In the genomic region with DNA sequence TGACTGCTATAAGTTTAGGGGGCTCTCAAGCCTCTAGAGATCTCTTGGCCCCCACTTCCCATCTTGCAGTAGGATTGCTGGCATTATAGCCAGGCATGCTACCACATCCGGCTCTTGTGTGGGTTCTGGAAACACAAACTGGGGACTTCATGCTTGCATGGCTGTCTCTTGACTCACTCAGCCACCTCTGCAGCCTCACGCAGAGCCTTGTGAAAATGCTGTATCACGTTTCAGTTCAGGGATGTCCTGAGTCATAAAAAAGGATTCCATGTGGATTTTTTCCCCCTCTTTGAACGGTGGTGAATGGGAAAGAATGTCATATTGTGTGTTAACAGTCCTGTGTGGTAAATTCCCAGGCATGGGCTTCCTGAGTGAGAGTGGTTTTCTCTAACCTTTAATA, we compare ENCODE assay signal across 32 mouse cellular contexts. TPM values are rescaled to one million over a fixed set of nuclear protein-coding genes. Genes with fewer than 3 reads are reported as not detected.
DNase-seq lines count a peak whose midpoint lies in the region; ATAC-seq and TF ChIP-seq lines count a peak whose summit lies in the region.
"Had no signal": no experiment of that assay in that cellular context is flagged by ENCODE, and none has a peak within 500 bp of the region (broad histone marks: within the 10 kb centered on the region; RNA-seq: fewer than 3 reads in every experiment).

No protein-coding gene starts in this region.

- 37% methylated on average over 4 of the region's 4 CpGs for WGBS in liver, embryonic 13.5 days (ENCODE audit: insufficient replicate concordance)
- WGBS in liver, embryonic 11.5 days, result 57% methylated on average over 4 of the region's 4 CpGs

- DNase-seq in liver, embryonic 13.5 days, result no peak
- DNase-seq in liver, embryonic 11.5 days (ENCODE audit: low spot score), result no peak
- DNase-seq in Patski (ENCODE audit: low read depth, low spot score), result peak; percentile 81
- DNase-seq in ovary, postnatal 10 days (ENCODE audit: low spot score), result no peak
- no peak for DNase-seq in urinary bladder, postnatal 25 days (ENCODE audit: low spot score)
- DNase-seq in right cerebral cortex, adult 2 months (ENCODE audit: low spot score in 2 of 2), result no peak
- DNase-seq: adrenal gland, adult 2 months; adrenal gland, postnatal 14 days; B cell, adult 2 months; cerebellum, adult 11-12 months; cerebellum, adult 8-10 months; cerebellum, postnatal 10 days; cerebellum, postnatal 36 days; gastrocnemius, postnatal 10 days; heart, adult 18-20 months; heart, postnatal 14 days; heart, postnatal 4 days had no signal

- peaks cover 11% of the 10 kb centered on the region; the same call in 1 of the 2 replicates for H3K4me1 ChIP-seq in liver, embryonic 13.5 days (replicated peaks)
- H3K4me1 ChIP-seq in liver, embryonic 11.5 days (replicated peaks; ENCODE audit: control insufficient read depth, insufficient read depth, low read length), result no peaks in the 10 kb centered on the region
- H3K4me1 ChIP-seq: embryonic facial prominence, embryonic 12.5 days; embryonic facial prominence, embryonic 15.5 days; forebrain, embryonic 12.5 days; forebrain, embryonic 15.5 days; heart, embryonic 15.5 days; hindbrain, embryonic 15.5 days had no signal

- H3K36me3 ChIP-seq in liver, embryonic 13.5 days, result no peaks in the 10 kb centered on the region
- H3K36me3 ChIP-seq in liver, embryonic 11.5 days (ENCODE audit: control insufficient read depth, insufficient read depth, low read length), result no peaks in the 10 kb centered on the region
- H3K36me3 ChIP-seq in C2C12 (ENCODE audit: control insufficient read depth, insufficient read depth) (no peaks in the 10 kb centered on the region), myocyte (ENCODE audit: control insufficient read depth, insufficient read depth) (no peaks in the 10 kb centered on the region)
- H3K36me3 ChIP-seq: embryonic facial prominence, embryonic 12.5 days; embryonic facial prominence, embryonic 15.5 days; forebrain, embryonic 12.5 days; forebrain, embryonic 15.5 days; heart, embryonic 12.5 days; heart, embryonic 15.5 days; hindbrain, embryonic 12.5 days; hindbrain, embryonic 15.5 days had no signal

- no peak overlapping the region for H3K4me2 ChIP-seq in liver, embryonic 13.5 days
- no peak overlapping the region for H3K4me2 ChIP-seq in liver, embryonic 11.5 days
- peak overlapping the region; percentile 49 for H3K4me2 ChIP-seq in myocyte (ENCODE audit: low read depth)
- H3K4me2 ChIP-seq: embryonic facial prominence, embryonic 12.5 days; embryonic facial prominence, embryonic 15.5 days; forebrain, embryonic 12.5 days; forebrain, embryonic 15.5 days; heart, embryonic 12.5 days; heart, embryonic 15.5 days; hindbrain, embryonic 12.5 days; hindbrain, embryonic 15.5 days had no signal

- no peaks in the 10 kb centered on the region for H3K27me3 ChIP-seq in liver, embryonic 13.5 days
- no peaks in the 10 kb centered on the region for H3K27me3 ChIP-seq in liver, embryonic 11.5 days (replicated peaks; ENCODE audit: control insufficient read depth, insufficient read depth, low read length)
- H3K27me3 ChIP-seq in C2C12 (ENCODE audit: control insufficient read depth, insufficient read depth, insufficient read length) (no peaks in the 10 kb centered on the region), Patski (no peaks in the 10 kb centered on the region), myocyte (ENCODE audit: control insufficient read depth, insufficient read depth, insufficient read length) (no peaks in the 10 kb centered on the region)
- H3K27me3 ChIP-seq: embryonic facial prominence, embryonic 12.5 days; embryonic facial prominence, embryonic 15.5 days; forebrain, embryonic 12.5 days; forebrain, embryonic 15.5 days; heart, embryonic 12.5 days; heart, embryonic 15.5 days; hindbrain, embryonic 12.5 days; hindbrain, embryonic 15.5 days had no signal

- peaks cover 6% of the 10 kb centered on the region; the same call in 1 of the 2 replicates for H3K9me3 ChIP-seq in liver, embryonic 13.5 days (replicated peaks)
- H3K9me3 ChIP-seq in liver, embryonic 11.5 days (ENCODE audit: control insufficient read depth, low read length), result no peaks in the 10 kb centered on the region
- H3K9me3 ChIP-seq: embryonic facial prominence, embryonic 12.5 days; embryonic facial prominence, embryonic 15.5 days; forebrain, embryonic 12.5 days; forebrain, embryonic 15.5 days; heart, embryonic 12.5 days; heart, embryonic 15.5 days; hindbrain, embryonic 12.5 days; hindbrain, embryonic 15.5 days had no signal

- H3K79me2 ChIP-seq in C2C12 (ENCODE audit: control insufficient read depth, insufficient read depth) (no peaks in the 10 kb centered on the region), myocyte (ENCODE audit: control insufficient read depth, insufficient read depth) (no peaks in the 10 kb centered on the region)

- POLR2A ChIA-PET in Patski (lab: Charles Lee), result interaction anchor here (1.0 kb wide), 1 partner anchor 12 kb away, joined by 3 read pairs; no protein-coding TSS in a partner anchor

- CTCF ChIA-PET in Patski (lab: Charles Lee), result interaction anchor here (1.2 to 1.3 kb wide), 2 partner anchors 12 to 17 kb away, joined by 4 read pairs; no protein-coding TSS in a partner anchor

- peak overlapping the region; percentile 13; the same call in 1 of the 2 replicates for H3K27ac ChIP-seq in liver, embryonic 13.5 days
- H3K27ac ChIP-seq in liver, embryonic 11.5 days (ENCODE audit: low read depth, low read length), result no peak overlapping the region
- H3K27ac ChIP-seq: embryonic facial prominence, embryonic 12.5 days; embryonic facial prominence, embryonic 15.5 days; forebrain, embryonic 12.5 days; forebrain, embryonic 15.5 days; heart, embryonic 15.5 days; hindbrain, embryonic 12.5 days; hindbrain, embryonic 15.5 days had no signal

- H3K79me3 ChIP-seq in C2C12 (ENCODE audit: low read depth), result no peaks in the 10 kb centered on the region

- no peak for TF ChIP-seq POLR2A in myocyte (IDR thresholded peaks at IDR 0.05; ENCODE audit: insufficient read length, low read depth)

- H3K9ac ChIP-seq in liver, embryonic 13.5 days, result no peak overlapping the region
- no peak overlapping the region for H3K9ac ChIP-seq in liver, embryonic 11.5 days (ENCODE audit: low read depth, low read length)
- H3K9ac ChIP-seq: embryonic facial prominence, embryonic 12.5 days; embryonic facial prominence, embryonic 15.5 days; forebrain, embryonic 12.5 days; forebrain, embryonic 15.5 days; heart, embryonic 12.5 days; heart, embryonic 15.5 days; hindbrain, embryonic 12.5 days; hindbrain, embryonic 15.5 days had no signal

- no peak overlapping the region for H3K4me3 ChIP-seq in liver, embryonic 13.5 days (replicated peaks)
- H3K4me3 ChIP-seq in liver, embryonic 11.5 days (ENCODE audit: low read depth, low read length), result no peak overlapping the region
- no peak overlapping the region for H3K4me3 ChIP-seq in C2C12 (ENCODE audit: insufficient read depth, poor library complexity, severe bottlenecking)
- no peak overlapping the region for H3K4me3 ChIP-seq in myocyte
- H3K4me3 ChIP-seq: embryonic facial prominence, embryonic 12.5 days; embryonic facial prominence, embryonic 15.5 days; erythroblast, embryonic 14.5 days; forebrain, embryonic 12.5 days; forebrain, embryonic 15.5 days; heart, embryonic 12.5 days; heart, embryonic 15.5 days; hindbrain, embryonic 12.5 days; hindbrain, embryonic 15.5 days had no signal

- TF ChIP-seq CTCF in C2C12 (IDR thresholded peaks at IDR 0.05; ENCODE audit: control insufficient read depth, insufficient read depth, insufficient read length) (no peak), Patski (IDR thresholded peaks at IDR 0.05) (no peak)

- in situ Hi-C loops in Patski (cut with MboI; ENCODE audit: low pct_unique_long_range_greater_than_20kb), result loop anchor here (10.0 to 25.0 kb wide), 3 partner anchors 731 to 1304 kb away; no protein-coding TSS in a partner anchor

- ATAC-seq in liver, embryonic 13.5 days (ENCODE audit: low read depth), result no peak
- no peak for ATAC-seq in liver, embryonic 11.5 days (replicated peaks; ENCODE audit: low FRiP score)
- peak; percentile 82 for ATAC-seq in Patski
- ATAC-seq: CD4-positive, CD25-positive, alpha-beta regulatory T cell, adult 4 months; forebrain, embryonic 15.5 days; intestine, postnatal 0 days had no signal

- H3ac ChIP-seq in C2C12 (ENCODE audit: control insufficient read depth, insufficient read length, low read depth) (no peak overlapping the region), myocyte (ENCODE audit: control insufficient read depth, insufficient read length) (no peak overlapping the region)

TF ChIP-seq in C2C12, 6 proteins besides CTCF, POLR2A, EP300 and RAD21 (continues in another document):
- TF ChIP-seq MAX (IDR thresholded peaks at IDR 0.05) (peak; percentile 86), USF1 (IDR thresholded peaks at IDR 0.05; ENCODE audit: low read depth) (no peak), MYOD1 (IDR thresholded peaks at IDR 0.05; ENCODE audit: control insufficient read depth, insufficient read length, low read depth) (peak; percentile 48)

TF ChIP-seq in myocyte, 11 proteins besides CTCF, POLR2A, EP300 and RAD21 (continues in another document):
- TF ChIP-seq CEBPB (IDR thresholded peaks at IDR 0.05; ENCODE audit: insufficient read depth, poor library complexity, severe bottlenecking) (no peak), MYOD1 (IDR thresholded peaks at IDR 0.05; ENCODE audit: control insufficient read depth in 1 of 3, insufficient read length in 2 of 3, low read depth in 2 of 3) (no peak), MYOG (IDR thresholded peaks at IDR 0.05; ENCODE audit: control insufficient read depth in 1 of 3, insufficient read depth in 1 of 3, insufficient read length in 2 of 3, low read depth in 2 of 3) (no peak)

RNA-seq across cellular contexts. Expression of gene Serpina16, which starts 7.8 kb away (rescaled TPM):
- polyA plus RNA-seq in liver, embryonic 13.5 days (2015; fragmentation: Nextera tagmentation; extraction: Ambion mirVana), result 0.08 and 0.10 TPM in 2 replicates
- not detected in 2 replicates for polyA plus RNA-seq in liver, embryonic 11.5 days (2014; fragmentation: Nextera tagmentation; extraction: Ambion mirVana)
- polyA plus RNA-seq in C2C12 (2012; fragmentation: generic; extraction: Trizol) (not detected), Patski (2021) (1.4 TPM), myocyte (2012; fragmentation: generic; extraction: Trizol) (not detected)
- polyA plus RNA-seq: adrenal gland, adult 2 months; brain, embryonic 14.5 days; CD4-positive, CD25-positive, alpha-beta regulatory T cell, adult 4 months; cortical plate, adult 2 months; embryonic facial prominence, embryonic 12.5 days; embryonic facial prominence, embryonic 15.5 days; erythroblast, embryonic 14.5 days; forebrain, embryonic 12.5 days; forebrain, embryonic 15.5 days; heart, embryonic 12.5 days; heart, embryonic 15.5 days; hindbrain, embryonic 12.5 days; hindbrain, embryonic 15.5 days; intestine, postnatal 0 days had no signal

RNA-seq across cellular contexts. Expression of gene Serpina1f, which starts 11.6 kb away (rescaled TPM):
- polyA plus RNA-seq in liver, embryonic 13.5 days (2015; fragmentation: Nextera tagmentation; extraction: Ambion mirVana), result 0.07 and 0.12 TPM in 2 replicates
- 0.16 and 0.17 TPM in 2 replicates for polyA plus RNA-seq in liver, embryonic 11.5 days (2014; fragmentation: Nextera tagmentation; extraction: Ambion mirVana)
- not detected for polyA plus RNA-seq in C2C12 (2012; fragmentation: generic; extraction: Trizol)
- 0.49 TPM for polyA plus RNA-seq in Patski (2021)
- not detected for polyA plus RNA-seq in myocyte (2012; fragmentation: generic; extraction: Trizol)
- polyA plus RNA-seq: adrenal gland, adult 2 months; brain, embryonic 14.5 days; CD4-positive, CD25-positive, alpha-beta regulatory T cell, adult 4 months; cortical plate, adult 2 months; embryonic facial prominence, embryonic 12.5 days; embryonic facial prominence, embryonic 15.5 days; erythroblast, embryonic 14.5 days; forebrain, embryonic 12.5 days; forebrain, embryonic 15.5 days; heart, embryonic 12.5 days; heart, embryonic 15.5 days; hindbrain, embryonic 12.5 days; hindbrain, embryonic 15.5 days had no signal

RNA-seq across cellular contexts. Expression of gene Serpina6, which starts 26.8 kb away (rescaled TPM):
- 1,289 and 1,494 TPM in 2 replicates for polyA plus RNA-seq in liver, embryonic 13.5 days (2015; fragmentation: Nextera tagmentation; extraction: Ambion mirVana)
- 847 and 933 TPM in 2 replicates for polyA plus RNA-seq in liver, embryonic 11.5 days (2014; fragmentation: Nextera tagmentation; extraction: Ambion mirVana)
- polyA plus RNA-seq in C2C12 (2012; fragmentation: generic; extraction: Trizol) (0.06 TPM), Patski (2021) (46.6 TPM), myocyte (2012; fragmentation: generic; extraction: Trizol) (0.20 TPM)
- polyA plus RNA-seq: CD4-positive, CD25-positive, alpha-beta regulatory T cell, adult 4 months; cortical plate, adult 2 months; forebrain, embryonic 12.5 days; forebrain, embryonic 15.5 days; hindbrain, embryonic 12.5 days; intestine, postnatal 0 days had no signal

RNA-seq across cellular contexts. Expression of gene Serpina10, which starts 52.5 kb away (rescaled TPM):
- 31.6 and 35.6 TPM in 2 replicates for polyA plus RNA-seq in liver, embryonic 13.5 days (2015; fragmentation: Nextera tagmentation; extraction: Ambion mirVana)
- polyA plus RNA-seq in liver, embryonic 11.5 days (2014; fragmentation: Nextera tagmentation; extraction: Ambion mirVana), result 21.2 and 21.8 TPM in 2 replicates
- polyA plus RNA-seq in C2C12 (2012; fragmentation: generic; extraction: Trizol) (not detected), Patski (2021) (109 TPM), myocyte (2012; fragmentation: generic; extraction: Trizol) (not detected)
- polyA plus RNA-seq: adrenal gland, adult 2 months; brain, embryonic 14.5 days; CD4-positive, CD25-positive, alpha-beta regulatory T cell, adult 4 months; embryonic facial prominence, embryonic 12.5 days; erythroblast, embryonic 14.5 days; forebrain, embryonic 12.5 days; heart, embryonic 15.5 days; hindbrain, embryonic 12.5 days had no signal

Comparison
In these comparisons a context has a peak if more than half of its experiments do, and no peak if none do; other contexts are left out.
1. RNA of gene Serpina6, which starts 26.8 kb away (polyA plus RNA-seq): 1,289 to 1,494 TPM in liver, embryonic 13.5 days, 847 to 933 TPM in liver, embryonic 11.5 days and 46.6 TPM in Patski (single experiment); 0.20 TPM in myocyte (single experiment) and 0.06 TPM in C2C12 (single experiment); every median in the first group is over 10 times any median in the second.